Mouse (Mus musculus): ENCODE measurements around the gene Nup107. TPM values are rescaled to one million over a fixed set of nuclear protein-coding genes. Genes with fewer than 3 reads are reported as not detected.

Gene Nup107
- polyA plus RNA-seq (2014; fragmentation: Illumina TruSeq; extraction: RNeasy Lipid Tissue Mini Kit (QIAGEN cat#74804); ENCODE audit: low read depth, low replicate concordance): 40.8 TPM

GRCm38 (mm10) chr10:117792141-117793091, at the start of gene Nup107:
TSS of gene Nup107 (minus strand) at chr10:117792705.

DNA sequence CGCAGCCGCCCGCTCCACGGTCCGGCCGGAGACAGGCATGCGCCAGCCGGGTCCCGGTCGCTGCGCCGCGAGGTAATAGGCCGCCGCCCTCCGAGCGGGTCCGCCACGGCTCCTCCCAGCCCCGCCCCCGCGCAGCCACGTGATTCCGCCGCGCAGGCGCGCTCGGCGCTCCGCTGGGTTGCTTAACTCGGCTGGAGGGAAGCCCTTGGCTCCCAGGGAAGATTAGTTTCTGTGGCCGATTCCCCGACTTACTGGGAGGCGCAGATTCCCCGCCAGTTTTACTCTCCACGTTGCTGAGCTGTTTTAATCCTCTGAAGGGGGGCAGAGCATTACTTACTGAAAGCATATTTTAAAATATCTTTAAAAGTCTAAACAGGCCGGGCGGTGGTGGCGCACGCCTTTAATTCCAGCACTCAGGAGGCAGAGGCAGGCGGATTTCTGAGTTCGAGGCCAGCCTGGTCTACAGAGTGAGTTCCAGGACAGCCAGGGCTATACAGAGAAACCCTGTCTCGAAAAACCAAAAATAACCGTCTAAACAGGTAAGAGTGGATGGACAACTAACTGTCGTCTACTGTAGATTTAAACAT, 46.1 kb downstream of the Nup107 start, which contains the start of gene Slc35e3:
Gene Slc35e3 (minus strand): TSS at position 69 of the 587 bp plus-strand sequence.

DNA sequence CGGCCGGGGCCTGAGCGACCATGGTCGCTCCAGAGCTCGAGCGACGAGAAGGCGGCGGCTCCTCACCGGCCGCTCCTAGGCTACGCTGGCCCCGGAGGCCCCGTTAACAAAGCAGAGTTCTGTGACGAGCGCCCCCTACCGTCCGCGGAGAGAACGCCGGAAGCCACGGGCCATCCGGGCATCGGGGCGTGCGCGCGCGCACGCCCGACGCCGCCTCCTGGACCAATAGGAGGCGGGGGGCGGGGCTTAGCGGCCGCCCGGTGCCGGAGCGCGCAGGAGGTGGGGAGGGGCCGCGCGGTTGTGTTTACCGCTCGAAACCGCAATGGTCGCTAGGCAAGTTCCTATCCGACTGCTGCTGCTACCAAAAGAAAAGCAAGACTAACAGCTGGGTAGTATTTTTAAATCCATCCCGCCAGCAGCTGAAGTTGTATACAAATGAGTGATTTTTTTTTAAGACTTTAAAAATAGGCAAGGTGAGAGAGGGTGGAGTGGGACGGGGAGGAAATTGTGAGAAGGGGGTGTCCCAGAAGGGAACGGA, 81.8 kb downstream of the Nup107 start, which contains the start of gene Mdm2:
Gene Mdm2 (minus strand): TSS at position 155 of the 538 bp plus-strand sequence.

Other genes with a start within 250 kb of the Nup107 start
- 24.3 TPM for gene Cpm, start 163.2 kb downstream of the Nup107 start, polyA plus RNA-seq (2014; fragmentation: Illumina TruSeq; extraction: RNeasy Lipid Tissue Mini Kit (QIAGEN cat#74804); ENCODE audit: low read depth, low replicate concordance)
- gene Mdm2, start 81.9 kb downstream of the Nup107 start, polyA plus RNA-seq (2014; fragmentation: Illumina TruSeq; extraction: RNeasy Lipid Tissue Mini Kit (QIAGEN cat#74804); ENCODE audit: low read depth, low replicate concordance): 93.0 TPM
- gene Slc35e3, start 46.3 kb downstream of the Nup107 start, polyA plus RNA-seq (2014; fragmentation: Illumina TruSeq; extraction: RNeasy Lipid Tissue Mini Kit (QIAGEN cat#74804); ENCODE audit: low read depth, low replicate concordance): 14.9 TPM
- gene Rap1b, start 53.3 kb upstream of the Nup107 start, polyA plus RNA-seq (2014; fragmentation: Illumina TruSeq; extraction: RNeasy Lipid Tissue Mini Kit (QIAGEN cat#74804); ENCODE audit: low read depth, low replicate concordance): 573 TPM